Mouse (Mus musculus) left cerebral cortex, postnatal 36 days (tissue): ENCODE results near the gene Ptges3. TPM values are rescaled to one million over a fixed set of nuclear protein-coding genes. Genes with fewer than 3 reads are reported as not detected.

Experiments used
- DNase-seq, 2 experiments: peaks; one replicate each; pipeline ENCODE4 v3.0.0; 2021 to 2022; ENCODE audit warnings: low spot score in 2 of 2, mixed read lengths in 1 of 2
- intact Hi-C: fragments of 180-260 bp; cut with DNase I; formaldehyde crosslinking; loops from one replicate; pipeline ENCODE4 v1.15.1; 2025
- total RNA-seq, 2 experiments: library from RNA; stranded (reverse); gene quantifications; 2 replicates each; pipeline ENCODE4 v1.2.3; 2021

Gene Ptges3
- total RNA-seq, result 100 to 1,000 TPM; 120 to 131 TPM

GRCm38 (mm10) chr10:128058601-128059151 is at the start of gene Ptges3:
TSS of gene Ptges3 (plus strand) at chr10:128058954.
- peak; percentile 96 to 98 for DNase-seq
- intact Hi-C loops, result no loop called here

DNA sequence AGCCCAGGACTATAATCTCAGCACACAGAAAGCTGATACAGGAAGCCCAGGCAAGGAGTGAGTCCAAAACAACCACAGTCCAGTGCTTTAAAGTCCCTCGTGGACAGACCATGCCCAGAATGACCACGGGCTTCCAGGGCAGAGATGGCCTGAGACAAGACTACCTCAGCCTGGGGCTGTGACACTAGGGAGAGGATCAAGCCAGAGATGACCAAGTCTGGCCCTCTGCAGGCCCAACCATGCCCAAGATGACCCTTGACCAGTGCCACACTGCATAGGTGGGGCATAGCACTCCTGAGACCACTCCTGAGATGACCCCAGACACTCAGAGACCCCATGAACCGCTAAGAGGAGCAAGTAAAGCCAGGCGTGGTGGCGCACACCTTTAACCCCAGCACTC is 49.0 kb upstream of the Ptges3 start:
- intact Hi-C loops, result loop anchor here (2.0 to 10.0 kb wide), 3 partner anchors 65 to 367 kb away; partner anchors contain the start of gene Stat6
- DNase-seq, result no peak

- intact Hi-C loops, result no loop called here
- DNase-seq, result peak; percentile 77 to 78
Measured at GRCm38 (mm10) chr10:128015068-128015934, 43.5 kb upstream of the Ptges3 start, which contains the start of gene Prim1. TSS of gene Prim1 (plus strand) at chr10:128015168.

GRCm38 (mm10) chr10:128022196-128022595 is 36.6 kb upstream of the Ptges3 start:
- DNase-seq, result no peak
- intact Hi-C loops, result loop anchor here (10.0 kb wide), 1 partner anchor 163 kb away; the partner anchor contains the start of gene Rbms2

DNA sequence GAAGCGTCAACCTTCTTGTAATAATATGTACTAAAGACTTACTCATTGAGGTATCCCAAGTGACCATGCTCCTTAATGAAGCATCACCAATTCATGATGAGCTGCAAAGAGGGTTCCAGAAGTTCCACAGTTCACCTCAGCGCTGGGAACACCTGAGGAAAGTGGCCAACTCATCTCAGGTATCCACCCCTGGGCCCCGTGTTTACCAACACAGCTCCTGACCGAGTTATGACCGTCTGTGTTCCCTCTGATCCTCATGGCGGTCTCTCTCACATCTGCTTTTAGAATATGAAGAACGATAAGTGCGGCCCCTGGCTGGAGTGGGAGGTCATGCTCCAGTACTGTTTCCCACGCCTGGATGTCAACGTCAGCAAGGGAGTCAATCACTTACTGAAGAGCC is 35.3 kb upstream of the Ptges3 start:
- intact Hi-C loops, result loop anchor here (10.0 kb wide), 1 partner anchor 161 kb away; the partner anchor contains the start of gene Rbms2
- no peak for DNase-seq

DNA sequence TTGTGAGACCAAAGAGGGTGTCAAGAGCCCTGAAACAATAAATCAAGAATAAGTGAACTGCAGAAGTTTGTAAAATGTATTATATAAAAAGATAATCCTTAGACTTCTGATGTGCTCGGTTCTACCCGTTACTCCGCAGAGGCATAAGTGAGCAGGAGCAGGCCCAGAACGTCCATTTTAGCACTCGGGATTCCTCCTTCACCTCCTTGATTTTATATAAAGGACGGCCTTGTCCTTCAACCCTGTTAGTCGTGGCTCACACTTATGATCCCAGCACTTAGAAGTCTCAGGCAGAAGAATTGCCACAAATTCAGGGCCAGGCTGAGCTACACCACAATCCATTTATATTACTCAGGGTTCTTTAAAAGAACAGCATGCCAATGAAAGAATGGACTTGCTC is 28.8 kb upstream of the Ptges3 start:
- DNase-seq, result no peak
- intact Hi-C loops, result loop anchor here (10.0 kb wide), 1 partner anchor 155 kb away; the partner anchor contains the start of gene Rbms2

- intact Hi-C loops, result no loop called here
- no peak for DNase-seq
Measured at GRCm38 (mm10) chr10:128030860-128031259, 27.9 kb upstream of the Ptges3 start.

- DNase-seq, result peak; percentile 25 to 32
Measured at GRCm38 (mm10) chr10:128036746-128037425, 21.9 kb upstream of the Ptges3 start.

GRCm38 (mm10) chr10:128037921-128038320 is 20.8 kb upstream of the Ptges3 start:
- DNase-seq, result no peak
- intact Hi-C loops, result no loop called here

More at GRCm38 (mm10) chr10:128036746-128037425, 21.9 kb upstream of the Ptges3 start:
- intact Hi-C loops, result no loop called here

DNA sequence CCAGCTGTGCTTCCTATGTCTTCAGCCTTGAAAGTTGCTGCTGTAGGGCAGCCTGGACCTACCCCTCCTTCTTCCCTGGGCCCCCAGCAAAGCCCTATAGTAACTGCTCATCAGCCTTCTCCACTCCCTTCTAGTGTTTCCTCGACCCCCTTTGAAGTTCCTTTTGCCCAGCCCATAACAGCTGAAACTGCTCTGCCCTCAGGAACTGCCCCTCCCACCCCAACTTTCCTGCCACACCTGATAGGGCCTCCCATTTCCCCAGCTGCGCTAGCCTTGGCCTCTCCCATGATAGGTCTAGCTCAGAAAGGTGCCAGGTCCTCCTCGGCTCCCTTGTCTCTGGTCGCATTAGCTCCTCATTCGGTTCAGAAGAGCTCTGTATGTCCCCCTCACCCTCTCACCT is 19.6 kb upstream of the Ptges3 start:
- DNase-seq, result no peak
- intact Hi-C loops, result no loop called here

- intact Hi-C loops, result no loop called here
- no peak for DNase-seq
Measured at GRCm38 (mm10) chr10:128039858-128040257, 18.9 kb upstream of the Ptges3 start.

DNA sequence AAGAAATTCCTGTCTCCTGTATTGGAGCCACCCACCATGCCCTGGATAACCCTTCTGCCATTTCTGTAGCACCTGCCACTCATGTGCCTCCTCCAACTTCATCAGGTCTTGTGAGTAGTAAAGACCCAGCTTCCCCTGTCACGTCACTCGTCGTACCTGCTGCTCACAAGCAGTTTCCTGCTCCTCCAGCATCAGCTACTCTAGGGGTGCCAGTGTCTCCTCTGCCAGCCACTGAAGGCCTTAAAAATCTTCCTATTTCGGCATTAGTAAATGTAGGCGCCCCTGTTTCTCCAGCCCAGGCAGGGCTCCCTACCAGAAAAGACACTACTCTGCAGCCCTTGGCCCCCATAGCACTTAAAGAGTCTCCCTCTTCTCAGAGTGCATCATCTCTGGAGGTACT is 18.5 kb upstream of the Ptges3 start:
- intact Hi-C loops, result no loop called here
- DNase-seq, result no peak

GRCm38 (mm10) chr10:128041636-128042035 is 17.1 kb upstream of the Ptges3 start:
- no peak for DNase-seq
- intact Hi-C loops, result no loop called here

DNA sequence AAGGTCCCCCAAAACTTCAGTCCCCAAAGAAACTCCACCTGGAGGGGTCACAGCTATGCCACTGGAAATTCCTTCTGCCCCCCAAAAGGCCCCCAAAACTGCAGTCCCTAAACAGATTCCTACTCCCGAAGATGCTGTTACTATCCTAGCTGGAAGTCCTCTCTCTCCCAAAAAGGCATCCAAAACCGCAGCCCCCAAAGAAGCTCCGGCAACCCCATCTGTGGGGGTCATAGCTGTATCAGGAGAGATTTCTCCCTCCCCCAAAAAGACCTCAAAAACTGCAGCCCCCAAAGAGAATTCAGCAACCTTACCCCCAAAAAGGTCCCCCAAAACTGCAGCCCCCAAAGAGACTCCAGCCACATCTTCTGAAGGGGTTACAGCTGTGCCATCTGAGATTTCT is 16.3 kb upstream of the Ptges3 start:
- no peak for DNase-seq
- intact Hi-C loops, result no loop called here

DNA sequence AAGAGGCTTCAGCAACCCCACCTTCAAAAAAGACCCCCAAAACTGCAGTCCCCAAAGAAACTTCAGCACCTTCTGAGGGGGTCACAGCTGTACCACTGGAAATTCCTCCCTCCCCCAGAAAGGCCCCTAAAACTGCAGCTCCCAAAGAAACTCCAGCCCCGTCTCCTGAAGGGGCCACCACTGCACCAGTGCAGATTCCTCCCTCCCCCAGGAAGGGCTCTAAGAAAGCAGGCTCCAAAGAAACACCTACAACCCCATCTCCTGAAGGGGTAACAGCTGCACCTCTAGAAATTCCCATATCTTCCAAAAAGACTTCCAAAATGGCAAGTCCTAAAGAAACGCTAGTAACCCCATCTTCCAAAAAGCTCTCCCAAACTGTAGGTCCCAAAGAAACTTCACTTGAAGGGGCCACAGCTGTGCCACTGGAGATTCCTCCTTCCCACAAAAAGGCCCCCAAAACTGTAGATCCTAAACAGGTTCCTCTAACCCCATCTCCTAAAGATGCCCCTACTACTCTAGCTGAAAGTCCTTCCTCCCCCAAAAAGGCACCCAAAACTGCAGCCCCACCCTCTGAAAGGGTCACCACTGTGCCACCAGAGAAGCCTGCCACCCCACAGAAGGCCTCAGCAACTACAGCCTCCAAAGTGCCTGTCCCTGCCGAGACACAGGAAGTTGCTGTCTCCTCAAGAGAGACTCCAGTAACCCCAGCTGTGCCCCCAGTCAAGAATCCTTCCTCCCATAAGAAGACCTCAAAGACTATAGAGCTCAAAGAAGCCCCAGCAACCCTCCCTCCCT is 15.5 kb upstream of the Ptges3 start:
- intact Hi-C loops, result no loop called here
- no peak for DNase-seq

DNA sequence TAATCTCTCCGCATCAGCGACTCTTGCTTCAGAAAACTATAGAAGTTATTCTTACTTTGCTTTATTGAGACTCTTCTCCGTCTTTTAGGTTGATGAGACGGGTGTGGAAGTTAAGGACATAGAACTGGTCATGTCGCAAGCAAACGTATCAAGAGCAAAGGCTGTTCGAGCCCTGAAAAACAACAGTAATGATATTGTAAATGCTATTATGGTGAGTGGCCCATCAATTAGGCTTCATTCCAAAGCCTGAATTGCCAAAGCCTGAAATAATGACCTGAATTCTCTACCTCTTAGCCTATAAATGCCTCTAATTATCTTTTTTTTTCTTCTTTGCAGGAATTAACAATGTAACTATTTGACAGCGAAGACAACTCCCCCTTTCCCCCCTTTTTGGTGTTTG is 10.6 kb upstream of the Ptges3 start:
- no peak for DNase-seq
- intact Hi-C loops, result no loop called here

DNA sequence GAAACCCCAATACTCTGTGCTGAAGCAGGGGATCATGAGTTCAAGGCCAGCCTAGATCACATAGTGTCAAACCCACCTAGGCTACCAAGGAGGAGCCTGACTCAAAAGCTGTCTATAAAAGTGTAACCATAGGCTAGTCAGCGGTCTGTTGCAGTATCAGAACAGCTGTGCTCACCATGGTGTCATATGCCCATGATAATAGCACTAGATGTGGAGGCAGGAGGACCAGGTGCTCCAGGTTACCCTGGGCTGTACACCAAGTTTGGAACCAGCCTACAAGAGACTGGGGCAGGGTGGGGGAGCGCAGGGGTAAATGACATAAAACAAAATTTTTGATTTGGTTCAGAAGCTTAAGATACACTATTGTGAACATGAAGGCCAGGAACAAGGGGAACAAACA is 9.0 kb upstream of the Ptges3 start:
- intact Hi-C loops, result no loop called here
- DNase-seq, result no peak

- intact Hi-C loops, result no loop called here
- DNase-seq, result no peak
Measured at GRCm38 (mm10) chr10:128050355-128050754, 8.4 kb upstream of the Ptges3 start.

DNA sequence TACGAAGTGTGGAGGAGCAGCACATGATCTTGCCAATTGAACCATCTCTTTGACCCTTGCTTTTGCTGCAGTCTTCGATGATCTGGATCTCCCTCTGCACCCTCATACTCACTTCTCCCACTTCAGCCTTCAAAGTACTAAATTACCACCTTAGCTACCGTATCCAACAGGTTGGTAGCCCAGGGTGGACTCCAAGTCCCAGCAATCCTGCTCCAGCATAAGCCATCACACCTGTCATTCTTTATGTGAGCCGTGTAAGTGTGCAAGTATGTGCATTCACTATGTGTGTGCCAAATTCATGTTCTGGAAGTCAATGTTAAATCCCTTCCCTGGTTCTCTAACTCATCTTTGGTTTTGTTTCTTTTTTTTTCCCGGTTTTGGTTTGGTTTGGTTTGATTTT is 7.2 kb upstream of the Ptges3 start:
- intact Hi-C loops, result no loop called here
- DNase-seq, result no peak
